Mouse (Mus musculus) gastrocnemius, postnatal 10 days (tissue): ENCODE results near the gene AC124502.3. TPM values are rescaled to one million over a fixed set of nuclear protein-coding genes. Genes with fewer than 3 reads are reported as not detected.
A peak's percentile ranks its signal among the peaks of the same experiment; 100 is the strongest.
"Not testable (repeated sequence)": the region's sequence is repeated elsewhere in the genome, so short reads cannot be mapped to it uniquely, and the experiment has no call there.

Source experiments
- DNase-seq: peaks from one replicate; pipeline ENCODE4 v3.0.0; 2021; ENCODE audit warnings: mixed read lengths
- long read RNA-seq, 2 experiments: library from polyadenylated mRNA; stranded (forward); transcript quantifications; one replicate each; pipeline ENCODE4 v2.0.0; 2021
- total RNA-seq, 2 experiments: library from RNA; stranded (reverse); gene quantifications; 2 replicates each; pipeline ENCODE4 v1.2.3; 2021

The AC124502.3 gene
- total RNA-seq = 1 to 10 TPM in 1 of 2 experiments, under 1 TPM in 1; 0.84 to 1.3 TPM
- long read RNA-seq, experiment 1, partial matches to known transcripts = 0 of 4 reads
- long read RNA-seq, experiment 1, other reads (novel, unspliced or antisense) = 4 of 4 reads
- long read RNA-seq, experiment 2, partial matches to known transcripts = 2 of 7 reads
- long read RNA-seq, experiment 2, other reads (novel, unspliced or antisense) = 5 of 7 reads

DNA sequence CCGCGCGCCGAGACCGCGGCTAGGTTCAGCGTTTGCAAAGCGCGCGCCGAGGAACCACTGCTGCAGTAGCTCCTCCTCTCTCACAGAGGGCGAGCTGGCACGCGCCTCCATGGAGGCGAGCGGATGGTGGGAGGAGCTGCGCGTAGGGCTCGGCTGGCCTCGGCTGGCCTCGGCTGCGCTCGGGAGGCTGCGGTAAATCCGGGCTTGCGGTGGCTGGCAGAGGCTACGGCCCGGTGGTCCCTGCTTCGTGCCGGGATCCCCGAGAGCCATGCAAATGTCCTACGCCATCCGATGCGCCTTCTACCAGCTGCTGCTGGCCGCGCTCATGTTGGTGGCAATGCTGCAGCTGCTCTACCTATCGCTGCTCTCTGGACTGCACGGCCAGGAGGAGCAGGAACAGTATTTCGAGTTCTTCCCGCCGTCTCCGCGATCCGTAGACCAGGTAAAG lies at the start of gene AC124502.3, which contains the start of gene B4gat1:
Gene AC124502.3, plus strand, starts transcription at position 183 of the 448 bp plus-strand sequence.
Gene B4gat1, plus strand, starts transcription at position 118 of the 448 bp plus-strand sequence.
- peak; percentile 88 for DNase-seq

DNA sequence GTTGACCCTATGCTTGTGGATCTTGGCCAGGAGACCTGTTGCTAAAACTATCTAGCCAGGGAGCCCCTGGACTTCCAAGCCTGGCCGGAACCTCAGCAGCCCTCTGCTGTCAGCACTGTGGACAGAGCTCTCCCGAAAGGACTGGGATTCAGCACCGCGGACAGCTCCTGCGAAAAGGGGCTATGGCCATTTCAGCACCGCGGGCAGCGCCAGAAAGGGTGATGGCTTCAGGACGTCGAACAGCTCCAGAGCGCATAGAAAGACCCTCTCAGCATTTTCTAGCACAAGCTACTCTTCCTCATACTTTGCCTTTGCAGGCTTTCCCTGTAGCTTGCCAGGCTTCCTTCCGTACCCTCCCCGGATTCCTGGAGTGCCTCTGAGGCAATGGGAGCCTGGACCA lies 49.7 kb upstream of the AC124502.3 start:
- DNase-seq = peak; percentile 98

DNA sequence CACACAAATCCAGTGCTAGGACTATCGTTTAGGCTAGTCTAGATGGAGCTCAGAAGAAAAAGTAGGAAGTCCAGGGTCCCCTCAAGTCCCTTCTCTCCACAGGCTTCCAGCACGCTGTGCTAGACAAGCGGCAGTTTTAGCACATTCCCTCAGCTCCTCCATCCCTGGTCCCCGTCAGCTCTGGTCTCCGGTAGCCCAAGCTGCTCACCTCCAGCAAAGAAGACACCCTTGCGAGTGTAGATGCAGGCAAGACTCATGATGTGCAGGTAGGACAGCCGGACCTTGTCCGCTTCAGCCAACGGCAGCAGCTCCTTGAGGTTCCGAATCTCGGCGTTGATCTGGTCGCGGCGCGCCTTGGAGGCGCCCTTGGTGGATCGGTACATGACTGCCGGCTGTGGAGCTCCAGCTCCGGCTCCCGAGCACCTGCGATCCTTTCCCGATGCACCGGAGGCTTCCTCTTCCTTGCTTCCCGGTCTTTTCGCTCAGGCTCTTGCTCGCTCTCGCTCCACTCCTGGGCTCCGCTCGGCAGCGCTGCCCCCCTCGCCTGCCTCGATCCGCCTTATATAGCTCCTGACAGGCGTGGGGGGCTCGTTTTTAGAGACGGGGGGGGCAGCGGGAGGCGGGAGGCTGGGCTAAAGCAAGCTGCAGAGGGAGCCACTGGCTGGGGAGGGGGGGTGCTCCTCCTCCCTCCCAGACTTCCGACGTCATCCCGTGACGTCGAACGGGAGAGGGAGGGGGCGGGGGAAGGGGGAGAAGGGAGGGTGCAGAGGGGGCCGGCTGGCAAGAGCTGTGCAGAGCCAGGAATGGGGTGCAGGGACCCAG lies 49.0 kb upstream of the AC124502.3 start:
- no peak for DNase-seq

DNA sequence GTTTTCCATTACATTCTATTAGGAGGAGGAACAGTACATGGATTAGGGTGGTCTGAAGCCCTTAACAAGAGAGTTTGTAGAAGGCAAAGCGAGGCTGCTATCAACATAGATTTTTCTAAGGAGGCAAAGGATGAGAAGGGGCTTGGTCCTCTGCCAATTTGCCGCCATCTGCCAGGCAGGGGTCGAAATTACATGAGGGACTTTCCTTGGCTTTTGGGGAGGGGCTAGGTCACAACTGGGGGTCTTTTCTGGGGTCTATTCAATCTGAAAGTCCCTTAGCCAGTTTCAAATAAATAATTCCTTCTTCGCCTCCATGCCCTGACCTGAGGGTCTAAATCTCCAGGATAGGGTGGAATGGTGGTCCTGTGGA lies 48.5 kb upstream of the AC124502.3 start, which contains the start of gene Npas4:
Gene Npas4, minus strand, starts transcription at position 61 of the 370 bp plus-strand sequence.
- no peak for DNase-seq

DNA sequence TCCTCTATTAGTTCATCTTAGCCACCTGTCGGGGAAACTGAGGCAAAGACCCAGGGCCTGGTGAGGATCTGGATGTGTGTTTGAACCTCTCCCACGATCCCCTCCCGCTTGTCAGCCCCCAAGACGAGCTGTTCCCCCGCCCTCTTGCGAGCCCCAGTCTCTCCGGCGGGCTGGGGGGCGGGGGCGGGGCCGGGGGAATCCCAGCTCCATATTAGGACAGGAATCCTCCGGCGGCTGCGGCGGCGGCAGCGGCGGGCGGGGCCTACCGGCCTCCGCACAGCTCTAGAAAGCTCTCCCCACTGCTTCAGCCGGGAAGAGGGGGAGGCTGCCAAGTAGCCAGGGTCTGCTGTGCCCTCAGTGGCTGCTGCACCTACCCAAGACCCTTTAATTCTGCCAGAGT lies 48.0 kb upstream of the AC124502.3 start:
- no peak for DNase-seq

DNA sequence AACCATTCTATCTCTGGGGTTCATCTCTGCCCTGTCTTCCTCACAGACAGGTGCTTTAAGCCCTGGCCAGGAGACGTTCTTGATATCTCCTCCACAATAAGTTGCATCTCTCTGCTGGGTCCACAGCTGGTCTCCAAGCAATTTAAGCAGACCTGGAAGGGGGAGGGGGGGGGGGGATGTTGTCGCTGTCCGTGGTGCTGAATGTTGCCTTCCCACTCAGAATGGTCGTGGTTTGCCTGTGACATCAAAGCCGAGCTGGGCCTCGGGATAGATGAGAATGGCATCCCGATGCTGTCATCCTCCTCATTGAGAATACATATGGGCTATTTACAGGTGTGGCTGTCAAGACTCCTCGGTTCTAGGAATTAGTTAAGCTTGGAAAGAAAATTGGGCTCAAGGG lies 46.3 kb upstream of the AC124502.3 start:
- DNase-seq = no peak

DNA sequence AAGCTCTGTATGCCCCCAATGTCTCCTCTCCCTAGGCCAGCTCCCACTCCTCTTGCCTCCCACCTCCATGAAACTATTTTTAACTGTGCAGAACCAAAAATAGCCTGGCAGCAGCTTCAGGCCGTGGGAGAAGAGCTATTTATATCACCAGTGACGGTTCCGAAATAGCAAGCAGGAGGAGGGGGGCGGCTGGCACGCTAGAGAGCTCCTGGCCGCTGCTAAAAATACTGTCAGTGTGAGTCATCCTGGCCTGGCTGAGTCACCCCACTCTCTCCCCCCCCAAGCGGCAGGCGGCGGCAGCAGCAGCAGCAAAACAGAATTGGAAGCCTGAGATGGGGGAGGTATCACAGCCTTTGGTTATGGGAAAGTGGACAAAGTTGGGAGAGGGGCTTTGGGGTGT lies 45.8 kb upstream of the AC124502.3 start:
- DNase-seq = peak; percentile 69

DNA sequence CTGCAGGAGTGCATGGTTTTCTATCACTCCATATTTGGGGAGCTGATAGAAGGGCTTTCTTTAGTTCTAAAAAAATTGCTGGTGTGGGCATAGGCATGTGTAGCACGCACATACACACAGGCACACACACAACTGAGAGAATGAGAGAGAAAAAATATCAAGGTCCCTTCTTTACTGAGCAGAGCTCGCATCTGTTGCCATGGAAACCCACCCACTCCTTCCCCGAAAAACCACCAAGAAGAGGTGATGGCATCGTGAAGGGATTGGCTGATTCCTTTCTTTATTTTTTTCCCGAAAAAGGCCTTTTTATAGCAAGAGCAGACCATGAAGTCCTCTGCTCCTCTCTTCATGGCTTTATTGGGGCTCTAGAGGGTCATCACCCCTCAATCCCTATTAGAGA lies 44.6 kb upstream of the AC124502.3 start:
- no peak for DNase-seq

DNA sequence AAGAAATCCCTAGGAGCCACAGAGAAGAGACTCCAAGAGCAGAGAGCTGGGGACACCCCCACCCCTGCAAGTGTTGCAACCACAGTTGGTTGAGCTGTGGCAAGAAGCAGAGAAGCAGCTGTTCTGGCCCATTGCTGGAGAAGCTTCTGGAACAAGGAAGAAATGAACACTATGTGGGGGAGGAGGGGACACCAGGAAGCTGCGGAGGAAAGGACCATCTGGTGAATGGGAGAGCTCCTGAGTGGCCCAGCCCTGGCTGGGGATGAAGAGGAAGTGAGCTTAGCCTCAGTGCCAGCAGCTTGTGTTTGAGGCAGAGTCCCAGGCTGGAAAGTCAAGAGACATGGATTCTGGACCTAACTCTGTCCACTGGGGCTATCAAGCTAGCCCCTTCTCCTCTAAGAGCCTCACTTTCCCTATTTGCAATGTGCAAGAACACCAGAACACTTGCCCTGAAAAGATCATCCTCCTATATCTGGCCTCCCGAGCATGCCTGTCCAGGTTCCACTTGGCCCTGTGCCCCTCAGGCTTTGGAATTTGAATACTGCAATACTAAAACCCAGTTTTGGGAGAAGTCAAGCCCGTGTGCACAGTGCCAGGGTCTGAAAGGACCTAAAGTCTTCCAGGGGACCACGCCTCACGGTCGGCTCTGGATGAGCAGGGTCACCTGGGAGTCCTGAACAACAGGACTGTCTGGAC lies 39.1 kb upstream of the AC124502.3 start:
- no peak for DNase-seq

DNA sequence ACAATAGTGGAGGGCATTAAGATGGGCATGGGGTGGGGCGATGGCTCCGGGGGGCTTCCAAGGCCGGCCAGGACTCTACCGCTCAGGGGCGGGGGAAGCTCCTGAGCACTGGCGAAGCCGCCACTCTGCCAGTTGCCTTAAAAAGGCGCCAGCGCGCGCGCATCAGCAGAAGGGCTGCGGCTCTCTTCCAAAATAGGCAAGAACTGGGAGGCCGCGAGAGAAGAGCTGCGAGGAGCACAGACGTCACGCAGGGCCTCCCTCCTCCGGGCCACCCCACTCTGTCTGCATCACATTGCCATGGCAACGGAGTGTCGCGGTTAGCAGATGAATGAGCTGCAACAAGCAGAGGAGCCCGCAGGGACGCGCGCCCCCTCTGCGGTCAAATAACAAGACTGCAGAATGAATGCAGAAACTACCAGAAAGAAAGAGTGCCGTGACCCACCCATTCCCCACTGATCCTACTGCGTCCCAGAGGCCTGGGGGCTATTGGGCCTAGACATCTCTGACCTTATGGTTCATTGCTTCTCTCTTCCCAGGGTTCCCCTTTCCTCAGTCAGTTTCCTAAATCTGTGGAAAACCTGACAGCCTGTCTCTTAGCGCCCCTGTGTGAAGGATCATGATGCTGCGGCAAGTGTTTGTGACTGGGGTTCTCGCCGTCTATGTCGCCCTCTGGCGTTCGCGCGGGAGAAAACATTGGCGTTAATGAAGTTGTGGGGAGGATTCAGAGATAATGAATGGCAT lies 36.9 kb upstream of the AC124502.3 start:
- peak; percentile 77 for DNase-seq

DNA sequence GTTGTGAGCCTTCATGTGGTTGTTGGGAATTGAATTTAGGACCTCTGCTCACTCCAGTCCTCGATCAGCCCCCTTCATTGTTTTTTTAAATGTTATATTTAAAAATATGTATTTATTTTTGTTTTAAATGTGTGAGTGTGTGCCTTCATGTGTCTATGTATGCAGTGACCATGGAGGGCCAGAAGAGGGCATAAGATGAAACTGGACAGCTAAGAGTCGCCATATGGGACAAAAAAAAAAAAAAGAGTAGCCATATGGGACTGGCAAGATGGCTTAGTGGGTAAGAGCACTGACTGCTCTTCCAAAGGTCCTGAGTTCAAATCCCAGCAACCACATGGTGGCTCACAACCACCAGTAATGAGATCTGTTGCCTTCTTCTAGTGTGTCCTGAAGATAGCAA lies 35.0 kb upstream of the AC124502.3 start:
- not testable (repeated sequence) for DNase-seq

DNA sequence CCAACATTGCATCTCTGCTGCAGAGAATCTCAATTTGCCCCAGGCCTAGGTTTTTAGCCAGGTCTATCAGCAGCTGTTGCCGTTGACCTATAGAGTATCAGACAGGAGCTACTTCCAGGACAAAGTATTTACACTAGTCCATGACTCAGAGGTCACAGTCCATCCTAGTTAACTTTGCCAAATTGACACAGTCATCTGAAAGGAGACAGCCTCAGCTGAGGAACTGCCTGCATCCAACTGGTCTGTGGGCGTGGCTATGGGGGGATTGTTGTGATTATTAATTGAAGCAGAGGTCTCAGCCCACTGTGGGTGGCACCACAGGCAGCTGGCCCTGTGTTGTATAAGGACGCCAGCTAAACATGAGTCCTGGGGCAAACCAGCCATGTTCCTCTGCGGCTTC lies 33.8 kb upstream of the AC124502.3 start:
- no peak for DNase-seq

DNA sequence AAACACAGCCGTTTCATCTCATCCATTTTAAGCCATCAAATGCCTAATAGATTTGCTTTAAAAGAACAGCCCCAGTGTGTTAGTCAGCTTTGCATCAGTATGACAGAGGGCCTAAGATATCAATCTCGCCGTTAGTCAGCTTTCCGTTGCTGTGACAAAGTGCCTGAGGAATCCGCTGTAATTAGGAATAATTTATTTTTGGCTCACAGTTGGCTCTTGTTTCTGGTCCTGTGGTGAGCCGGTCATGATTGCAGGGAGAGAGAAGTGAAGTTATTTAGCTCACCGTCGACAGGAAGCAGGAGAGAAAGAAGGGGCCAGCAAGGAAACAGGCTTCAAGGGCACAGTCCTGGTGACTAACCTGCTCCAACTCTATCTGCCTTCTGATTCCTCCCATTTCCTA lies 25.6 kb upstream of the AC124502.3 start:
- DNase-seq = no peak

DNA sequence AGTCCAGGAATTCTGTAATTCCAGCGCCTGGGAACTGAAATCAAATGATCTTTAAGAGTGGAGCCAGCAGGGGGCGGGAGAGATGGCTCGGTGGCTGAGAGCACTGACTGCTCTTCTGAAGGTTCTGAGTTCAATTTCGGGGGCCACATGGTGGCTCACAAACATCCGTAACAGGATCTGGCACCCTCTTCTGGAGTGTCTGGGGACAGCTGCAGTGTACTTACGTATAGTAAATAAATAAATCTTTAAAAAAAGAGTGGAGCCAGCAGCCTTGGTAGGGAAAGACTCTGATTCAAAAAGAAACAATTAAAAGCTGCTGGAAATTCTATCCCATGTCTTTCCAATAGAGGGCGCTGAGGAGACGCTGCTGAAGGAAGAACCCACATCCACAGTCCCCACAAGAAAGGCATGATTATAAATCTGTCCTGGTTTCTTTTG lies 23.7 kb upstream of the AC124502.3 start:
- peak; percentile 32 for DNase-seq

DNA sequence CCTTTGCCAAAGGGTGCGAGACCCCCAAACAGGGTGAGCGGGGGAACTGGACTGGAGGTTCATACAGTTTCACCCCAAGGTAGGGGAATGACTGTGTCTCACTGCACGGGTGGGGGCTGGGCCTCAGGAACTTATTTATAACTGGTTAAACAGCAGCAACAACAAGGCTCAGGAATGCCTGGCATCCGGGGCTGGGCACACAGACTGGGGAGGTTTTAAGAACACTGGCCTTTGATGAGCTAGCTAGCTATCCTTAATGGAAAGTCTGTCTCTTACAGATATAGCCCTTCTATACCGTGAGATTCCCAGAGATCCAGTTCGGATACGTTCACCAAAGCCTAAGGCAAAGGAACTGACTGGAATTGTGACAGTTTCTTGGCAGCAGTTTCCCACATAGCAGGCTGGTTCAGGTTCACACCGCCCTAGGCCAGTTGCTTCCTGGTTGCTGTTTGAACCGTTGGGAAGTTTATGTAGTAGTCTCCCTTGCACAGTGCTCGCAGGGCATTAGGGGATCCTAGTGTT lies 22.4 kb upstream of the AC124502.3 start:
- no peak for DNase-seq

DNA sequence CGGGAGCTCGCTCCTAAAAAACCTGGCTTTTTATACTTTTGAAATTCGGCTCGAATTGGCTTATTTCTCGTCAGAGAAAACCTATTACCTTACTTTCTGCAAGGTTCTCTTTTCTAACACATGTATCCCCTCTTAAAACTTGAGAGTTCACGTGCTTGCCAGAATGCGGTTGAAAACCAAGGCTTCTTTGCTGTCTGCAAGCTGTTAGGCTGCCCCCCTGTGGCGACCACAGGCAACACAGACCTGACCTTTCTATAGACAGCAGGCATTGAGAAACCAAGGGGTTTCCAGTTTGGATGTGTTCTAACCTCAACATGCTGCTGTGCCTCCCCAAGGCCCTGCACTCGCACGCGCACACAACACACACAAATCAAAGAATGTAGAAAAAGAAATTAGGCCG lies 21.9 kb upstream of the AC124502.3 start:
- peak; percentile 75 for DNase-seq

DNA sequence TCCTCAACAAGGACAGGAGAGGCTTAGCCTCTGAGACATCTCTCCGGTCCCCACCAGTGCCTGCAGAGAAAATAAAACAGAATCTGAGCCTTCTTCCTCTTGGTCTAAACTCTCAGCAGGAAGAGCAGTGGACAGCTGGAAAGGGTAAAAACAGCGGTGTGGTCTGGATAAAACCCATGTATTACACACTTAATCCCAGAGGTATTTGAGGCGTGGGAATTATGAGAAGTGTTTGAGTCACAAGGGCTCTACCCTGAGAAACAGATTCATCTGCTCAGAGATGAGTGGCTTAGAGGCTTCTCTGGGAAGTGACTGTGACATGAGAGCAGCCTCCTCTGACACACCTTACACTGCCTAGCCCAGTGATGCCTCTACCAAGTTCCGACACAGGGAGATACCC lies 21.1 kb upstream of the AC124502.3 start:
- DNase-seq = no peak

DNA sequence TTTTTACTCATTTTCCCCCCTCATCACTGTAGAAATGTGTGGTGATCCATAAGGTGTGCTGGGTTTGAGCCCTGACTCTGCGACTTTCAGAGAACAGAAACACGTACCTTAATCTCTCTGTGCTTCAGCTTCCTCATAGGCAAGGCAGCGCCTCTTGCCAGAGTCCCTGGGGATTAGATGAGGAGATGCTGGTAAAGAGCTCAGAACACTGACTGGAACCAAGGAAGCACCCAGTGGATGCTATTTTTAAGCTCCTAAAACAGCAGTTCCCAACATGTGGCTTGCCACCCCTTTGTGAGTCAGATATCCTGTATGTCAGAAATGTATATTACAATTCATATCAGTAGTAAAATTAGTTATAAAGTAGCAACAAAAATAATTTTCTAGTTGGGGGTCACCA lies 20.5 kb upstream of the AC124502.3 start:
- DNase-seq = no peak

DNA sequence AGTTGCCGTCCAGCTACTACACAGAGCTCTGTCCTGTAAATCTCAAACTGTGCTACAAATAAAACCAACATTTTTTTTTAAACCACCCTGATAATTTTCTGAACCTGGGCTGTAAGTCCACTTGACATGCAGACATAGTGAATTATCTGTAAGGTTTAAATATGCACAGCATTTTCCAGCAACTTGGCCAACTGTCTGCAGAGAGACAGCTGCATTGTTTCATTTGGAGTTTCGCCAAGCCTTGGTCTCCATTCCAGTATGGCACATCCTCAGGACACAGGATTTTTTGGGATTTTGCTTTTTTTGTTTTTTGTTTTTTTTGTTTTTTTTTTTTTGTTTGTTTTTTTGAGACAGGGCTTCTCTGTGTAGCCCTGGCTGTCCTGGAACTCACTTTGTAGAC lies 17.3 kb upstream of the AC124502.3 start:
- DNase-seq = no peak

DNA sequence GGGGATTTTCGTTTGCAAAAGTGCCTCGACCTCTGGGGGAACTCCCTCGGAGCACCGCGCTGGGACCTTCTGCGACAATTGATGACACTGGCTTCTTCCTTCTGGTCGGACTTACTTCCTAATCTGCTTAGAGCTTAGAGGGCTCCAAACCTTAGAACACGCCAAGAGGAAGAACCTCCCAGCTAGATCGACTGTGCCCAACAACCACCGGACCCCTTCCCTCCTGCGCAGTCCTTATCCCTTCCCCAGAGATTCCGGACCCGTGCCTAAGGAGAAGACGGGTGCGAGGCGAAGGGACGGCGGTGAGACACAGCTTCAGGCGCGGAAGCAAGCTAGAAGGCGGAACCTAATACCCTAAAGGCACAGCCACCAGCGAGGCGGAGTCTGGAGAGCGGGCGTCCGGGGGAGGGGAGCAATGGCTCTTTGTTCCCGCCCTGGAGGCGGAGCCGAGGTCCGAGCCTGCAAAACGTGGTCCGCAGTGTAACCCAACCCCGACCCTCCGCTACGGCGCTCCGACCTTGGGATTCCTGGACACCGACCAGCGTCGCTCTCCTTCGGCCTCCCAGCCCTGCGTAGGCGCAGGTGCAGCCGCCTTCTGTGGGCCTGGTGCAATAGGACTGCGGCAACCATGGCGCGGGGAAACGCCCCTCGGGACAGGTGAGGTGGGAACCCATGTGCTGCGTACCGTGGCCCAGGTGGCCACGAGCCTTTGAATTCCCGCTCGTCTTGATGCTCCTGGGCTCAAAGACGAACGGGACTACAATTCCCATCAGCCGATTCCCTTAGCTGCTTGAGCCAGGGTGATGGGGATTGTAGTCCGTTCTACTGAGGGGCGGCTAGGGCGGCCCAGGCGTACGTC lies 14.8 kb upstream of the AC124502.3 start, which contains the start of gene Slc29a2:
Gene Slc29a2, plus strand, starts transcription at position 240 of the 859 bp plus-strand sequence.
- DNase-seq = peak; percentile 88

DNA sequence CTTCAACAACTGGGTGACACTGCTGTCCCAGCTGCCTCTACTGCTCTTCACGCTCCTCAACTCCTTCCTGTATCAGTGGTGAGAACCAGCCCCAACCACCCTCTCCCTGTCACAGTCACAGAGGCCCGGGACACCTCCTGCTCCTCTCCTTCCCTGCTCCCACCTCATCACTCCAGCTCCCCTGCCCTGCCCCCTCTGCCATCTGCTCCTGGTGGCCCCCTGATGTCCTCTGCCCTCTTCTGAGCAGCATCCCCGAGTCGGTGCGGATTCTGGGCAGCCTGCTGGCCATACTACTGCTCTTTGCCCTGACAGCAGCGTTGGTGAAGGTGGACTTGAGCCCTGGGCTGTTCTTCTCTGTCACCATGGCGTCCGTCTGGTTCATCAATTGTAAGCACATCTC lies 12.6 kb upstream of the AC124502.3 start:
- no peak for DNase-seq
